In genomic region chr7:24555786-24556185, GRCm38 (mm10) we compare ENCODE assay signal across 24 mouse cellular contexts. TPM values are rescaled to one million over a fixed set of nuclear protein-coding genes. Genes with fewer than 3 reads are reported as not detected.
A peak's percentile ranks its signal among the peaks of the same experiment; 100 is the strongest.
DNase-seq lines count a peak whose midpoint lies in the region; ATAC-seq and TF ChIP-seq lines count a peak whose summit lies in the region.
"Had no signal": no experiment of that assay in that cellular context is flagged by ENCODE, and none has a peak within 500 bp of the region (broad histone marks: within the 10 kb centered on the region; RNA-seq: fewer than 3 reads in every experiment).

No protein-coding gene starts in this region.

- TF ChIP-seq RAD21 in CH12.LX (IDR thresholded peaks at IDR 0.05; ENCODE audit: low read depth, low read length), result no peak

- in situ Hi-C loops in CH12.LX (cut with MboI; ENCODE audit: low pct_ligation_motif_present, low pct_unique_long_range_greater_than_20kb, low sequenced_read_pairs), result no loop called here

- dilution Hi-C loops in CH12.LX (cut with MboI; ENCODE audit: extremely low pct_ligation_motif_present, extremely low pct_unique_long_range_greater_than_20kb, low sequenced_read_pairs), result no loop called here

- no peak for ATAC-seq in kidney, postnatal 0 days (replicated peaks; ENCODE audit: low FRiP score, low read depth)
- ATAC-seq in hindbrain, embryonic 11.5 days (ENCODE audit: low FRiP score), result no peak
- ATAC-seq: forebrain, embryonic 15.5 days had no signal

- H3K27ac ChIP-seq in CH12.LX (ENCODE audit: insufficient read depth, low read depth), result peak overlapping the region; percentile 16
- H3K27ac ChIP-seq in kidney, postnatal 0 days, result peak overlapping the region; percentile 36; the same call in 1 of the 2 replicates
- no peak overlapping the region for H3K27ac ChIP-seq in hindbrain, embryonic 11.5 days (ENCODE audit: low read depth, low read length)
- H3K27ac ChIP-seq: embryonic facial prominence, embryonic 12.5 days; forebrain, embryonic 15.5 days; heart, embryonic 13.5 days; hindbrain, embryonic 13.5 days had no signal

- TF ChIP-seq CTCF in CH12.LX (conservative IDR thresholded peaks at IDR 0.05 in 1 of 2, IDR thresholded peaks at IDR 0.05 in 1 of 2; ENCODE audit: low read depth in 2 of 2, low read length in 2 of 2), result no peak
- TF ChIP-seq CTCF in kidney, postnatal 0 days (IDR thresholded peaks at IDR 0.05; ENCODE audit: low read depth), result no peak

- peaks cover 32 to 75% of the 10 kb centered on the region in 2 experiments for H3K4me1 ChIP-seq in CH12.LX (ENCODE audit: control insufficient read depth in 1 of 2, insufficient read depth in 2 of 2)
- no peaks in the 10 kb centered on the region for H3K4me1 ChIP-seq in kidney, postnatal 0 days (replicated peaks; ENCODE audit: insufficient read depth, low read length)
- no peaks in the 10 kb centered on the region for H3K4me1 ChIP-seq in hindbrain, embryonic 11.5 days (replicated peaks; ENCODE audit: control insufficient read depth, insufficient read depth, low read length)
- H3K4me1 ChIP-seq: embryonic facial prominence, embryonic 12.5 days; forebrain, embryonic 15.5 days; heart, embryonic 13.5 days; hindbrain, embryonic 13.5 days had no signal

- H3K9ac ChIP-seq in CH12.LX (ENCODE audit: insufficient read depth, low read depth), result no peak overlapping the region
- no peak overlapping the region for H3K9ac ChIP-seq in kidney, postnatal 0 days (ENCODE audit: low read depth, low read length)
- H3K9ac ChIP-seq in hindbrain, embryonic 11.5 days (ENCODE audit: low read depth, low read length), result no peak overlapping the region
- H3K9ac ChIP-seq: embryonic facial prominence, embryonic 12.5 days; forebrain, embryonic 15.5 days; heart, embryonic 13.5 days; hindbrain, embryonic 13.5 days had no signal

- no peak for DNase-seq in CH12.LX (ENCODE audit: extremely low read depth)
- peak; percentile 41 for DNase-seq in kidney, adult 8-10 months
- no peak for DNase-seq in kidney, postnatal 0 days (ENCODE audit: low spot score)
- DNase-seq in kidney, postnatal 36 days, result peak; percentile 47 to 50
- no peak for DNase-seq in testis, postnatal 10 days (ENCODE audit: low spot score)
- no peak for DNase-seq in testis, postnatal 14 days (ENCODE audit: low spot score)
- no peak for DNase-seq in hindbrain, embryonic 11.5 days (ENCODE audit: low spot score)
- DNase-seq: adrenal gland, postnatal 10 days; cerebellum, adult 11 months; cerebellum, adult 8-10 months; cerebellum, postnatal 14 days; gastrocnemius, postnatal 36 days; heart, adult 11 months; heart, postnatal 4 days had no signal

- TF ChIP-seq EP300 in CH12.LX (IDR thresholded peaks at IDR 0.05; ENCODE audit: low read length), result peak; percentile 61

- TF ChIP-seq POLR2A in CH12.LX (IDR thresholded peaks at IDR 0.05; ENCODE audit: low read depth, low read length), result no peak

- no peaks in the 10 kb centered on the region for H3K27me3 ChIP-seq in CH12.LX (replicated peaks)
- no peaks in the 10 kb centered on the region for H3K27me3 ChIP-seq in kidney, postnatal 0 days (ENCODE audit: insufficient read depth, low read length)
- no peaks in the 10 kb centered on the region for H3K27me3 ChIP-seq in hindbrain, embryonic 11.5 days (ENCODE audit: control insufficient read depth, insufficient read depth, low read length)
- H3K27me3 ChIP-seq: embryonic facial prominence, embryonic 12.5 days; forebrain, embryonic 15.5 days; heart, embryonic 13.5 days; hindbrain, embryonic 13.5 days had no signal

- H3K79me2 ChIP-seq in CH12.LX (replicated peaks; ENCODE audit: control insufficient read depth, extremely low read depth, insufficient read depth, poor library complexity, severe bottlenecking), result peaks cover 15% of the 10 kb centered on the region

- H3K4me3 ChIP-seq in CH12.LX (replicated peaks in 1 of 3; ENCODE audit: low read depth in 2 of 3, low read length in 2 of 3, poor library complexity in 1 of 3), result no peak overlapping the region
- no peak overlapping the region for H3K4me3 ChIP-seq in kidney, postnatal 0 days (replicated peaks; ENCODE audit: low read depth, low read length)
- H3K4me3 ChIP-seq in hindbrain, embryonic 11.5 days (ENCODE audit: low read depth, low read length), result no peak overlapping the region
- H3K4me3 ChIP-seq: embryonic facial prominence, embryonic 12.5 days; forebrain, embryonic 15.5 days; heart, embryonic 13.5 days; hindbrain, embryonic 13.5 days had no signal

- H3K9me3 ChIP-seq in CH12.LX (replicated peaks; ENCODE audit: low read length), result peaks cover 7% of the 10 kb centered on the region
- no peaks in the 10 kb centered on the region for H3K9me3 ChIP-seq in kidney, postnatal 0 days (replicated peaks; ENCODE audit: low read length)
- H3K9me3 ChIP-seq in hindbrain, embryonic 11.5 days (ENCODE audit: control insufficient read depth, low read length), result no peaks in the 10 kb centered on the region
- H3K9me3 ChIP-seq: embryonic facial prominence, embryonic 12.5 days; forebrain, embryonic 15.5 days; G1E; heart, embryonic 13.5 days; hindbrain, embryonic 13.5 days had no signal

- 70% methylated on average over 10 of the region's 10 CpGs for whole genome bisulfite sequencing in kidney, postnatal 0 days
- 90% methylated on average over 10 of the region's 10 CpGs for WGBS in hindbrain, embryonic 11.5 days

- H3K36me3 ChIP-seq in CH12.LX (replicated peaks in 1 of 2; ENCODE audit: control insufficient read depth in 1 of 2, insufficient read depth in 1 of 2, low read length in 1 of 2), result peaks cover 48 to 81% of the 10 kb centered on the region in 2 experiments
- H3K36me3 ChIP-seq in kidney, postnatal 0 days (ENCODE audit: insufficient read depth, low read length), result peaks cover 19% of the 10 kb centered on the region
- H3K36me3 ChIP-seq in hindbrain, embryonic 11.5 days (ENCODE audit: control insufficient read depth, insufficient read depth, low read length), result 0 out of 2 replicates have a peak, but pooled peaks cover 2% of the 10 kb centered on the region

- H3K4me2 ChIP-seq in CH12.LX (ENCODE audit: insufficient read depth, low read depth, poor library complexity, severe bottlenecking), result no peak overlapping the region; the same call in 1 of the 2 replicates
- H3K4me2 ChIP-seq in kidney, postnatal 0 days (ENCODE audit: low read length), result no peak overlapping the region
- H3K4me2 ChIP-seq in hindbrain, embryonic 11.5 days (replicated peaks; ENCODE audit: low read depth, low read length), result no peak overlapping the region
- H3K4me2 ChIP-seq: embryonic facial prominence, embryonic 12.5 days; forebrain, embryonic 15.5 days; heart, embryonic 13.5 days; hindbrain, embryonic 13.5 days had no signal

TF ChIP-seq in CH12.LX, 34 proteins besides CTCF, POLR2A, EP300 and RAD21:
- TF ChIP-seq ETS1 (conservative IDR thresholded peaks at IDR 0.05; ENCODE audit: low read depth, low read length), result peak; percentile 82
- no peak for TF ChIP-seq CHD2 (IDR thresholded peaks at IDR 0.05; ENCODE audit: low read length)
- peak; percentile 52; the same call in 1 of the 2 replicates for TF ChIP-seq MAX (IDR thresholded peaks at IDR 0.05; ENCODE audit: low read length)
- no peak for TF ChIP-seq SMC3 (IDR thresholded peaks at IDR 0.05; ENCODE audit: low read depth, low read length)
- 0 out of 2 replicates have a peak, but pooled peaks have one; percentile 61 for TF ChIP-seq MYC (IDR thresholded peaks at IDR 0.05; ENCODE audit: low read depth, low read length)
- peak; percentile 94 for TF ChIP-seq BHLHE40 (IDR thresholded peaks at IDR 0.05; ENCODE audit: low read depth, low read length)
- peak; percentile 60; the same call in 1 of the 2 replicates for TF ChIP-seq TCF12 (IDR thresholded peaks at IDR 0.05; ENCODE audit: low read depth, low read length)
- no peak for TF ChIP-seq SIN3A (IDR thresholded peaks at IDR 0.05; ENCODE audit: low read length)
- TF ChIP-seq ZKSCAN1 (IDR thresholded peaks at IDR 0.05; ENCODE audit: borderline replicate concordance, low read depth, low read length), result no peak
- TF ChIP-seq MAFK (IDR thresholded peaks at IDR 0.05; ENCODE audit: insufficient replicate concordance, low read length), result 0 out of 2 replicates have a peak, but pooled peaks have one; percentile 17

RNA-seq across cellular contexts. Expression of gene Xrcc1, which starts 9.7 kb away (rescaled TPM):
- total RNA-seq in CH12.LX (2012; rRNA removed) (128 and 136 TPM in 2 replicates), CH12.LX (2014; rRNA removed) (81.7 and 86.3 TPM in 2 replicates)
- polyA plus RNA-seq in CH12.LX (2012; ENCODE audit: insufficient read length, low read depth), result 148 and 162 TPM in 2 replicates
- 58.4 and 63.6 TPM in 2 replicates for polyA plus RNA-seq in kidney, postnatal 0 days (2015; fragmentation: Nextera tagmentation; extraction: Ambion mirVana)
- 78.0 and 94.5 TPM in 2 replicates for polyA plus RNA-seq in hindbrain, embryonic 11.5 days (2014; fragmentation: Nextera tagmentation; extraction: Ambion mirVana)

RNA-seq across cellular contexts. Expression of gene Pinlyp, which starts 9.9 kb away (rescaled TPM):
- total RNA-seq in CH12.LX (2012; rRNA removed) (6.1 and 6.4 TPM in 2 replicates), CH12.LX (2014; rRNA removed) (11.9 and 17.3 TPM in 2 replicates)
- 6.6 and 7.4 TPM in 2 replicates for polyA plus RNA-seq in CH12.LX (2012; ENCODE audit: insufficient read length, low read depth)
- polyA plus RNA-seq in kidney, postnatal 0 days (2015; fragmentation: Nextera tagmentation; extraction: Ambion mirVana), result 0.50 and 0.55 TPM in 2 replicates
- polyA plus RNA-seq in hindbrain, embryonic 11.5 days (2014; fragmentation: Nextera tagmentation; extraction: Ambion mirVana), result 0.28 TPM in 1 of 2 replicates, not detected in the other
- total RNA-seq: adrenal gland, postnatal 10 days; adrenal gland, postnatal 4 days; common myeloid progenitor, adult 5-6 weeks; G1E; gastrocnemius, adult 8-10 months; gastrocnemius, postnatal 36 days; heart, postnatal 4 days had no signal
- polyA plus RNA-seq: embryonic facial prominence, embryonic 12.5 days; forebrain, embryonic 11.5 days; forebrain, embryonic 15.5 days; G1E; heart, embryonic 13.5 days; heart, postnatal 0 days; hindbrain, embryonic 13.5 days had no signal

RNA-seq across cellular contexts. Expression of gene Irgq, which starts 25.3 kb away (rescaled TPM):
- total RNA-seq in CH12.LX (2012; rRNA removed) (8.7 and 10.1 TPM in 2 replicates), CH12.LX (2014; rRNA removed) (4.6 and 5.1 TPM in 2 replicates)
- 8.6 and 9.9 TPM in 2 replicates for polyA plus RNA-seq in CH12.LX (2012; ENCODE audit: insufficient read length, low read depth)
- 5.4 and 6.0 TPM in 2 replicates for polyA plus RNA-seq in kidney, postnatal 0 days (2015; fragmentation: Nextera tagmentation; extraction: Ambion mirVana)
- polyA plus RNA-seq in hindbrain, embryonic 11.5 days (2014; fragmentation: Nextera tagmentation; extraction: Ambion mirVana), result 12.8 and 14.2 TPM in 2 replicates

RNA-seq across cellular contexts. Expression of gene Ethe1, which starts 31.6 kb away (rescaled TPM):
- 18.6 and 24.1 TPM in 2 replicates for total RNA-seq in CH12.LX (2012; rRNA removed)
- 25.0 and 32.0 TPM in 2 replicates for total RNA-seq in CH12.LX (2014; rRNA removed)
- polyA plus RNA-seq in CH12.LX (2012; ENCODE audit: insufficient read length, low read depth), result 16.5 and 22.8 TPM in 2 replicates
- 43.7 and 43.8 TPM in 2 replicates for polyA plus RNA-seq in kidney, postnatal 0 days (2015; fragmentation: Nextera tagmentation; extraction: Ambion mirVana)
- polyA plus RNA-seq in hindbrain, embryonic 11.5 days (2014; fragmentation: Nextera tagmentation; extraction: Ambion mirVana), result 19.8 and 20.6 TPM in 2 replicates

RNA-seq across cellular contexts. Expression of gene Zfp575, which starts 31.7 kb away (rescaled TPM):
- total RNA-seq in CH12.LX (2012; rRNA removed) (0.46 and 0.81 TPM in 2 replicates), CH12.LX (2014; rRNA removed) (0.09 TPM in 1 of 2 replicates, not detected in the other)
- polyA plus RNA-seq in CH12.LX (2012; ENCODE audit: insufficient read length, low read depth), result 0.14 and 0.20 TPM in 2 replicates
- 4.0 and 4.3 TPM in 2 replicates for polyA plus RNA-seq in kidney, postnatal 0 days (2015; fragmentation: Nextera tagmentation; extraction: Ambion mirVana)
- 0.93 and 1.2 TPM in 2 replicates for polyA plus RNA-seq in hindbrain, embryonic 11.5 days (2014; fragmentation: Nextera tagmentation; extraction: Ambion mirVana)
- total RNA-seq: common myeloid progenitor, adult 5-6 weeks had no signal
- polyA plus RNA-seq: G1E had no signal

Comparison
In these comparisons a context has a peak if more than half of its experiments do, and no peak if none do; other contexts are left out.
1. DNase-seq: peak in kidney, adult 8-10 months (2 of 2) and kidney, postnatal 36 days (2 of 2); none in CH12.LX (single experiment), kidney, postnatal 0 days (single experiment), testis, postnatal 10 days (single experiment), testis, postnatal 14 days (single experiment) and hindbrain, embryonic 11.5 days (single experiment).